Comparison of ENCODE assay signal across 7 mouse cellular contexts in the genomic region with DNA sequence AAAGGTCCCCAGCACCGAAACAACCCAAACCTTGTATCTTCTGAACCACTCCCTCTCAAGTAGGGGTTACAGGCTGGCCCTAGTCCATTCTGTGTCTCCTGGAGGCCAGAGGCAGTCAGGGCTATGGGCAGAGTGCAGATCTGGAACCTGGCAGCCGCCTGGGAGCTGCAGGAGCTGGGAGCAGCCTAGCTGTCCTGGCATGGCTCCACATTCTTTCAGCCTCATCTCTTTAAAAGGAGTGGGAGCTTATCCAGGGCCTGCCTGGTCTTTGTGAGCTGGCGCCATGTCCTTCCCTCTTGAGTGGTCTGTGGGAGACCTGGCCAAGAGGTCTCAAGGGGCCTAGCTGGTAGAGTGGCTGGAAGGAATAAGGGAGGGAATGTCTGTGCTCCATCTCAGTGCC. TPM values are rescaled to one million over a fixed set of nuclear protein-coding genes. Genes with fewer than 3 reads are reported as not detected.
DNase-seq lines count a peak whose midpoint lies in the region; ATAC-seq and TF ChIP-seq lines count a peak whose summit lies in the region.

No protein-coding gene starts in this region.

- H3K27ac ChIP-seq in midbrain, embryonic 11.5 days (ENCODE audit: low read depth, low read length): no peak overlapping the region
- H3K27ac ChIP-seq in midbrain, embryonic 13.5 days: no peak overlapping the region
- H3K27ac ChIP-seq in forebrain, embryonic 16.5 days (ENCODE audit: low read length): peak overlapping the region; percentile 35; the same call in 1 of the 2 replicates
- H3K27ac ChIP-seq in stomach, embryonic 16.5 days (ENCODE audit: low read length): peak overlapping the region; percentile 68

- H3K4me1 ChIP-seq in midbrain, embryonic 11.5 days (ENCODE audit: control insufficient read depth, insufficient read depth, low read length): peaks cover 11% of the 10 kb centered on the region; the same call in 1 of the 2 replicates
- H3K4me1 ChIP-seq in midbrain, embryonic 13.5 days (replicated peaks): peaks cover 19% of the 10 kb centered on the region
- H3K4me1 ChIP-seq in forebrain, embryonic 16.5 days (replicated peaks; ENCODE audit: control insufficient read depth, insufficient read depth, low read length): peaks cover 18% of the 10 kb centered on the region
- H3K4me1 ChIP-seq in lung, adult 2 months (ENCODE audit: control insufficient read depth, insufficient read depth, low read length): peaks cover 9% of the 10 kb centered on the region
- H3K4me1 ChIP-seq in stomach, embryonic 16.5 days (ENCODE audit: control insufficient read depth, insufficient read depth, low read length): peaks cover 16% of the 10 kb centered on the region

- no peaks in the 10 kb centered on the region for H3K27me3 ChIP-seq in midbrain, embryonic 11.5 days (ENCODE audit: control insufficient read depth, insufficient read depth, low read length)
- H3K27me3 ChIP-seq in midbrain, embryonic 13.5 days: no peaks in the 10 kb centered on the region
- no peaks in the 10 kb centered on the region for H3K27me3 ChIP-seq in forebrain, embryonic 16.5 days (replicated peaks; ENCODE audit: control insufficient read depth, insufficient read depth, low read length)
- H3K27me3 ChIP-seq in stomach, embryonic 16.5 days (ENCODE audit: control insufficient read depth, insufficient read depth, low read length): no peaks in the 10 kb centered on the region

- TF ChIP-seq POLR2A in lung, adult 2 months (IDR thresholded peaks at IDR 0.05; ENCODE audit: borderline replicate concordance, extremely low read depth, low read depth, low read length): no peak

- H3K9ac ChIP-seq in midbrain, embryonic 11.5 days (ENCODE audit: low read length): no peak overlapping the region
- H3K9ac ChIP-seq in midbrain, embryonic 13.5 days (replicated peaks): no peak overlapping the region
- H3K9ac ChIP-seq in forebrain, embryonic 16.5 days (replicated peaks; ENCODE audit: low read depth, low read length): no peak overlapping the region
- H3K9ac ChIP-seq in stomach, embryonic 16.5 days (ENCODE audit: low read length): no peak overlapping the region; the same call in 1 of the 2 replicates

- no peak for ATAC-seq in midbrain, embryonic 11.5 days (ENCODE audit: low FRiP score)
- ATAC-seq in midbrain, embryonic 13.5 days: no peak
- ATAC-seq in forebrain, embryonic 16.5 days: peak; percentile 44
- ATAC-seq in stomach, embryonic 16.5 days (ENCODE audit: insufficient read depth, low FRiP score): peak; percentile 61

- H3K36me3 ChIP-seq in midbrain, embryonic 11.5 days (ENCODE audit: control insufficient read depth, insufficient read depth, low read length): peaks cover 7% of the 10 kb centered on the region
- H3K36me3 ChIP-seq in midbrain, embryonic 13.5 days: peaks cover 74% of the 10 kb centered on the region
- H3K36me3 ChIP-seq in forebrain, embryonic 16.5 days (ENCODE audit: control insufficient read depth, insufficient read depth): peaks cover 9% of the 10 kb centered on the region
- H3K36me3 ChIP-seq in stomach, embryonic 16.5 days (ENCODE audit: control insufficient read depth, insufficient read depth, low read length): peaks cover 7% of the 10 kb centered on the region; the same call in 1 of the 2 replicates

- DNase-seq in midbrain, embryonic 11.5 days (ENCODE audit: low spot score, missing footprints): peak; percentile 37
- DNase-seq in heart, postnatal 10 days: peak; percentile 82 to 87
- DNase-seq in lung, adult 2 months: peak; percentile 37
- no peak for DNase-seq in spleen, adult 18-20 months

- no peak overlapping the region for H3K4me3 ChIP-seq in midbrain, embryonic 11.5 days (ENCODE audit: low read depth, low read length)
- no peak overlapping the region for H3K4me3 ChIP-seq in midbrain, embryonic 13.5 days (replicated peaks)
- no peak overlapping the region for H3K4me3 ChIP-seq in forebrain, embryonic 16.5 days (replicated peaks; ENCODE audit: low read length)
- no peak overlapping the region for H3K4me3 ChIP-seq in lung, adult 2 months (replicated peaks; ENCODE audit: extremely low read depth, low read depth, low read length)
- H3K4me3 ChIP-seq in stomach, embryonic 16.5 days (replicated peaks; ENCODE audit: low read length): no peak overlapping the region

- 90% methylated on average over 3 of the region's 3 CpGs for WGBS in midbrain, embryonic 11.5 days
- 87% methylated on average over 3 of the region's 3 CpGs for WGBS in midbrain, embryonic 13.5 days
- WGBS in forebrain, embryonic 16.5 days: 64% methylated on average over 3 of the region's 3 CpGs
- 48% methylated on average over 3 of the region's 3 CpGs for WGBS in lung, adult 2 months
- WGBS in stomach, embryonic 16.5 days: 58% methylated on average over 3 of the region's 3 CpGs

- no peak overlapping the region for H3K4me2 ChIP-seq in midbrain, embryonic 11.5 days
- no peak overlapping the region for H3K4me2 ChIP-seq in midbrain, embryonic 13.5 days (replicated peaks)
- H3K4me2 ChIP-seq in forebrain, embryonic 16.5 days (ENCODE audit: low read length): no peak overlapping the region
- H3K4me2 ChIP-seq in stomach, embryonic 16.5 days (ENCODE audit: low read depth, low read length): no peak overlapping the region

- TF ChIP-seq CTCF in lung, adult 2 months (IDR thresholded peaks at IDR 0.05; ENCODE audit: insufficient read depth, low read length): no peak

- intact Hi-C loops in heart, postnatal 10 days (cut with DNase I): no loop called here

- no peaks in the 10 kb centered on the region for H3K9me3 ChIP-seq in midbrain, embryonic 11.5 days (ENCODE audit: control insufficient read depth, low read length)
- H3K9me3 ChIP-seq in midbrain, embryonic 13.5 days: no peaks in the 10 kb centered on the region
- no peaks in the 10 kb centered on the region for H3K9me3 ChIP-seq in forebrain, embryonic 16.5 days (ENCODE audit: control insufficient read depth, low read length)
- H3K9me3 ChIP-seq in stomach, embryonic 16.5 days (replicated peaks; ENCODE audit: control insufficient read depth, low read length): no peaks in the 10 kb centered on the region

RNA-seq across cellular contexts. Expression of gene Susd2, which starts 3.6 kb away (rescaled TPM):
- 1.2 and 1.6 TPM in 2 replicates for polyA plus RNA-seq in midbrain, embryonic 11.5 days (2014; fragmentation: Nextera tagmentation; extraction: Ambion mirVana)
- 2.0 and 2.3 TPM in 2 replicates for polyA plus RNA-seq in midbrain, embryonic 13.5 days (2015; fragmentation: Nextera tagmentation; extraction: Ambion mirVana)
- 1.2 and 1.3 TPM in 2 replicates for polyA plus RNA-seq in forebrain, embryonic 16.5 days (2015; fragmentation: Nextera tagmentation; extraction: Ambion mirVana)
- total RNA-seq in heart, postnatal 10 days (2021): 1 to 10 TPM; 2.8 to 3.4 TPM
- polyA plus RNA-seq in lung, adult 2 months (2012; rRNA removed): 13.4 and 15.3 TPM in 2 replicates
- polyA plus RNA-seq in stomach, embryonic 16.5 days (2015; fragmentation: Nextera tagmentation; extraction: Ambion mirVana): 16.1 and 18.6 TPM in 2 replicates

RNA-seq across cellular contexts. Expression of gene Ggt5, which starts 58.2 kb away (rescaled TPM):
- polyA plus RNA-seq in midbrain, embryonic 11.5 days (2014; fragmentation: Nextera tagmentation; extraction: Ambion mirVana): 0.25 and 0.29 TPM in 2 replicates
- 1.9 and 2.4 TPM in 2 replicates for polyA plus RNA-seq in midbrain, embryonic 13.5 days (2015; fragmentation: Nextera tagmentation; extraction: Ambion mirVana)
- polyA plus RNA-seq in forebrain, embryonic 16.5 days (2015; fragmentation: Nextera tagmentation; extraction: Ambion mirVana): 2.0 and 3.7 TPM in 2 replicates
- 1 to 10 TPM; 6.8 to 8.7 TPM for total RNA-seq in heart, postnatal 10 days (2021)
- polyA plus RNA-seq in lung, adult 2 months (2012; rRNA removed): 35.5 and 39.7 TPM in 2 replicates
- polyA plus RNA-seq in stomach, embryonic 16.5 days (2015; fragmentation: Nextera tagmentation; extraction: Ambion mirVana): 4.3 and 6.5 TPM in 2 replicates

Comparison
In these comparisons a context has a peak if more than half of its experiments do, and no peak if none do; other contexts are left out.
1. ATAC-seq: peak in forebrain, embryonic 16.5 days (single experiment) and stomach, embryonic 16.5 days (single experiment); none in midbrain, embryonic 11.5 days (single experiment) and midbrain, embryonic 13.5 days (single experiment).
2. DNase-seq: peak in midbrain, embryonic 11.5 days (single experiment), heart, postnatal 10 days (2 of 2) and lung, adult 2 months (single experiment); none in spleen, adult 18-20 months (0 of 2).
3. H3K27ac ChIP-seq: peak in forebrain, embryonic 16.5 days (single experiment) and stomach, embryonic 16.5 days (single experiment); none in midbrain, embryonic 11.5 days (single experiment) and midbrain, embryonic 13.5 days (single experiment).